Mouse (Mus musculus): Measurements from ENCODE around the gene Vat1l.

DNA sequence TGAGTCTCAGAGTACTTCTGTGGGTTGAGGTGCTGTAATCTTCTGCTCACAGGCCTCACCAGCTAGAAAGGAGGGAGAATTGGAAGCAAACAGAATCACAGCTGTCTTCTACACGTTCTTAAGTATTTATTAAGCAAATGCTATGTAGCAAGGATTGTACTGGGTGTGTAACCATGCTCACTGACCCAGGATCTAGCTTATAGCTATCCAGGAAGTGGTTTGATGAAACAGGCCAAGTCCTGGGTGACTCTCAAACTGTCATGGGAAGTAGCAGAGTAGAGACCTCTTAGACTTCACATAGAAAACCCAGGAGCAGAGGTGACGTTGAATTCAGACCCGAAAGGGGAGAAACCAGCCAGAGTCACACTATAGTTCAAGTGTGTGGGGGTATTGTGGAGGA, 206.0 kb downstream of the Vat1l start:
- TF ChIP-seq CTCF (conservative IDR thresholded peaks at IDR 0.05; ENCODE audit: low read length): no peak
- TF ChIP-seq NANOG (IDR thresholded peaks at IDR 0.05; ENCODE audit: borderline replicate concordance, low read length): no peak
- TF ChIP-seq POU5F1 (IDR thresholded peaks at IDR 0.05; ENCODE audit: borderline replicate concordance, low read length): no peak
